Mouse (Mus musculus) testis, adult 2 months (tissue): ENCODE measurements around the gene Gpnmb. TPM values are rescaled to one million over a fixed set of nuclear protein-coding genes. Genes with fewer than 3 reads are reported as not detected.

ENCODE experiments used
- H3K27ac ChIP-seq: fragments of 200-500 bp; 2 replicates; pipeline ENCODE4 v1.5.1; 2012; ENCODE audit warnings: low read depth, low read length; ENCODE audit not compliant: control insufficient read depth, insufficient read depth
- H3K27me3 ChIP-seq: fragments of 200-500 bp; 2 replicates; pipeline ENCODE4 v1.6.1; 2012; ENCODE audit warnings: mild to moderate bottlenecking, low read length, moderate library complexity; ENCODE audit not compliant: control insufficient read depth, insufficient read depth
- H3K36me3 ChIP-seq: fragments of 200-500 bp; 2 replicates; pipeline ENCODE4 v1.6.1; 2012; ENCODE audit warnings: mild to moderate bottlenecking, low read length; ENCODE audit not compliant: control insufficient read depth, insufficient read depth
- H3K4me1 ChIP-seq: fragments of 200-500 bp; 2 replicates; pipeline ENCODE4 v1.6.1; 2012; ENCODE audit warnings: low read length; ENCODE audit not compliant: control insufficient read depth, insufficient read depth
- H3K4me3 ChIP-seq: fragments of 200-500 bp; 2 replicates; pipeline ENCODE4 v1.5.1; 2012; ENCODE audit warnings: low read depth, mild to moderate bottlenecking, low read length, moderate library complexity, mixed read lengths; ENCODE audit not compliant: control insufficient read depth
- CTCF ChIP-seq: fragments of 200-500 bp; IDR thresholded peaks from 2 replicates; pipeline ENCODE4 v1.5.1; 2012; ENCODE audit warnings: low read depth, mild to moderate bottlenecking, inconsistent platforms, low read length, moderate library complexity; ENCODE audit not compliant: control insufficient read depth, insufficient read depth, insufficient replicate concordance
- POLR2A ChIP-seq: fragments of 200-500 bp; IDR thresholded peaks from 2 replicates; pipeline ENCODE4 v1.6.1; 2012; ENCODE audit warnings: low read depth, mild to moderate bottlenecking, inconsistent platforms, low read length, moderate library complexity; ENCODE audit not compliant: control insufficient read depth
- polyA plus RNA-seq: library from polyadenylated mRNA; depleted of rRNA; stranded (reverse); fragments of >200 nt; gene quantifications from 2 replicates; pipeline ENCODE4 v1.2.3, GENCODE M21; 2012

Gene Gpnmb
- polyA plus RNA-seq, 1 experiment, result 0.31 TPM

DNA sequence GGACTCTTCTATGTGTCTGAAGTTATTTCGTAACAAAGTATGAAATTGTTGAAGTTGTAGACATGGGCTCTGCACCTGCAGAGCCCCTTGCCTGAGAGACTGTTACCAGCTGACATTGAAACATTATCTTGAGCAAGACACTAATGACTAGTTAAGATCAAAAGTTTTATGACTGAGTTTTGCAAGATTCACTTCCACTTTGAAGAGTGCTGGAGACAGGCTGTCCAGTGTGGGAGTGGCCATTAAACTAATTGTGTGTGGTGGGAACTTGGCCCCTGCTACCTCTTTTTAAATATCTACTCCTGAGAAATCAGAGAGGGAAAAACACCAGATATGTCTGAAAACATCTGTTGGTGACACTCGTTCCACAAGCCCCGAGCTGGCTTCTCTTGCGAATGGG, 5.1 kb upstream of the Gpnmb start:
- Histone ChIP-seq H3K27me3 (no peaks in the 10 kb centered on the region), H3K4me3 (no peak overlapping the region), H3K36me3 (no peaks in the 10 kb centered on the region), H3K4me1 (no peaks in the 10 kb centered on the region), H3K27ac (no peak overlapping the region)
- TF ChIP-seq CTCF (no peak), POLR2A (no peak)

DNA sequence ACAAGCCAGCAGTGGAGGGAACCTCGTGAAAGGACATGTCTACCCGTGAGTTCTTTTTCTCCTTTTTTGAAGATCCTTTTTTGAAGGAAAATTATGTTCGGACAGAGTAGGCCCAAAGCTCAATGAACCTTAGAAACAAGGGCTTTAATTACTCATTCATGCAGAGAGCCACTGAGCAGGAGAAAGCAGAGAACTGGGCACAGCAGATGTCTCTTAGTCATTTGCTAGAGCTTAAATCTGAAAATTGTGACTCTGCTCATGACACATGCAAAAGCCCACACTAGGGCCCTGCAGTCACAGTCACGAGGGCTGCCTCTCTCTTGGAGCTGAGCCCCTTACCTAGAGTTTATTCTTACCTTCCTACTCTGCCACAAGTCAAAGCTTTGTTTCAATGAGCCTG, 3.6 kb upstream of the Gpnmb start:
- Histone ChIP-seq H3K27me3 (no peaks in the 10 kb centered on the region; the same call in 1 of the 2 replicates), H3K27ac (no peak overlapping the region), H3K4me3 (no peak overlapping the region), H3K36me3 (no peaks in the 10 kb centered on the region), H3K4me1 (peaks cover 5% of the 10 kb centered on the region)
- TF ChIP-seq POLR2A, result no peak
- no peak for TF ChIP-seq CTCF

DNA sequence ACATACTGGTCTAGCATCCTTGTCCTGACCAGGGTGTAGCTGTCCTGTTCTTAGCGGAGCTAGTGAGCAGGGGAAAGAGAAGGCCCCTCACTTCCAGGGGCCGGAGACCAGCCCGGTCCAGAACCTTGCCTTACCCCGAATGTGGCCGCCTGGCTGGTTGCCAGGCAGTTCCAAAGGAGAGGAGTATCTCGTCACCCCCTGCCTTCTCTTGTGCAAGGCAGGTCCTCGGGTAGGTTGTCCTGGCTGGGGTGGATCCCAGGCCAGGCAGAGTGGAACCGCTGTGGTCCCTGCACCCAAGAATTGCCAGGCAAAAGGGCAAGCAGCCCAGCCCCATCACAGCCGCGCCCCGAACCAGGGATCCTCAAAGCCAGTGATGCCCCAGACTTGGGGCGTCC, 919 bp downstream of the Gpnmb start:
- Histone ChIP-seq H3K4me3 (no peak overlapping the region), H3K27me3 (no peaks in the 10 kb centered on the region; the same call in 1 of the 2 replicates), H3K27ac (no peak overlapping the region), H3K36me3 (no peaks in the 10 kb centered on the region), H3K4me1 (peaks cover 5% of the 10 kb centered on the region)
- TF ChIP-seq POLR2A (no peak), CTCF (no peak)

DNA sequence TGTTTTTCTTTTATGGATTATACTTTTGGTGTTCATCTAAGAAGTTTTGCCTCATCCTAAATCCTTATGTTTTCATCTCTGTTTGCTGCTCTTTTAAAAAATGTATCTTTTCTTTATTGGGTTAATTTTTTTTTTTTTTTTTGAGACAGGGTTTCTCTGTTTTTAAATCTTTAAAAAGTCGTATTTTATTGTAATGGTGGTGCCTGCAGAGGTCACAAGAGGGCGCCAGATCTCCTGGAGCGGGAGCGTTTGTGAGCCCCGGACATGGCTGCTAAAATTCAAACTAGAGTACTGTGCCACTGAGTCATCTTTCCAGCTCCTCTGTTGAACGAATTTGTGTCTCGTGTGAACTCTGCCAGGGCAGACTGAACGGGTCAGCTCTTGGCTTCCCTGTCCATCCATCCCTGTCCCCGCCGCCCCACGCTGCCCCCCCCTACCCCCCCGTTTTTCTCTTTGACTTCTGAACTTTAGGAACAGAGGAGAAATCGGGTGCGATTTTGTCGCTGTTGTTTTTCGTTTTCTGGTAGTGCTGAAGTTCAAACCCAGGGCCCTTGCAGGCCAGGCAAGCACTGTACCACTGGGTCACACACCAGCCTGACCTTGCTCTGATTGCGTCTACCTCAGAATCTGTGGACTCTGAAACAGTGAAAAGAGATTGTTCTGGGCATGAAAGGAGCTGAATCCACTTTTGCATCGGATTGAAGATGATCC, 3.3 kb downstream of the Gpnmb start:
- Histone ChIP-seq H3K27ac (no peak overlapping the region), H3K4me3 (no peak overlapping the region), H3K36me3 (no peaks in the 10 kb centered on the region), H3K4me1 (peaks cover 8% of the 10 kb centered on the region), H3K27me3 (no peaks in the 10 kb centered on the region; the same call in 1 of the 2 replicates)
- TF ChIP-seq CTCF (peak; percentile 41; the same call in 1 of the 2 replicates), POLR2A (no peak)

DNA sequence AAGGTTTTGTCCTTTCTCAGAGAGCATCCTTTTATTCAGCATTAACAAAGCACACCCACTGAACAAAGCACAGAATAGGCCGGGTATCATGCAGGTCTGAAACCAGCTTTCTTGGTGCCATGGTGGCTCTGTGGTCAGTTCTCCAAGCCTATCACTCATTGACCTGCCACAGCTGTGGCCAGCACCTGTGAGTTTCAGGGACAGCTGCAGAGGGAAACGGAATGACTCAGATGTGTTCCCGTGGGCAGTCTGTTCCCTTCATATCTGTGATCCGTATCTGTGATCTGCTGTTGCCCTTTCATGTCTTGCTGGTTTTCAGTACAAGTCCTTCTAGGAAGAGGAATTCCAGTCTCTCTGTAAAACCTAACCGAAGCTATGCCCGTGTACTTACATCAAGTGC, 10.2 kb downstream of the Gpnmb start:
- Histone ChIP-seq H3K27ac (no peak overlapping the region), H3K27me3 (no peaks in the 10 kb centered on the region), H3K4me1 (peaks cover 3% of the 10 kb centered on the region), H3K36me3 (no peaks in the 10 kb centered on the region), H3K4me3 (no peak overlapping the region)
- TF ChIP-seq CTCF (no peak), POLR2A (no peak)

DNA sequence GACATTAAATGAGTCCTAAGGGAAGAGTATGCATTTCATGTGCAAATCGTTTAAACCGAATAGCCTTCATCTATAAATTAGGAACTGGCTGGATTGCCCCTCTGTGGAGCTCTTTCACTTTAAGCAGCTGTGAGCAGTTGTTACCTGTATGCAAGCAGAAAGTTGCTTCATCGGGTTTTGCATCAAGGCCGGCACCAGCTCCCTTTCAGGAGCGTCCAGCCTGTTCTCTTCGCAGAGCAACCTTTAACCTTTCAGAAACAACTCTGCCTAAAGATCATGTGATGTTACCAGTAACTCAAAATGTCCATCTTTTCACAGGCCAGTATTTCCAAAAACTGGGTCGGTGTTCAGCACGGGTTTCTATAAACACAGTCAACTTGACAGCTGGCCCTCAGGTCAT, 10.6 kb downstream of the Gpnmb start:
- no peak overlapping the region for H3K4me3 ChIP-seq
- no peaks in the 10 kb centered on the region for H3K27me3 ChIP-seq
- no peak for TF ChIP-seq POLR2A
- no peak for TF ChIP-seq CTCF
- peak overlapping the region; percentile 32; the same call in 1 of the 2 replicates for H3K27ac ChIP-seq
- H3K36me3 ChIP-seq, result no peaks in the 10 kb centered on the region
- H3K4me1 ChIP-seq, result peaks cover 3% of the 10 kb centered on the region

DNA sequence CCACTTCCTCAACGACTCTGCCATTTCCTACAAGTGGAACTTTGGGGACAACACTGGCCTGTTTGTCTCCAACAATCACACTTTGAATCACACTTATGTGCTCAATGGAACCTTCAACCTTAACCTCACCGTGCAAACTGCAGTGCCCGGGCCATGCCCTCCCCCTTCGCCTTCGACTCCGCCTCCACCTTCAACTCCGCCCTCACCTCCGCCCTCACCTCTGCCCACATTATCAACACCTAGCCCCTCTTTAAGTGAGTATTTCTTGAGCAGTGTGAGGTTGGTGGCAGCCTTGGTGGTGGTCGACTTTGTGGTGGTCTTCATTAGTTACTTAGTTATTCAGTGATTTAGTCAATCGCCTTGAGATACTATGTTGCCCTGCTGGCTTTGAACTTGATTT, 11.5 kb downstream of the Gpnmb start:
- no peak for TF ChIP-seq CTCF
- TF ChIP-seq POLR2A, result no peak
- Histone ChIP-seq H3K27me3 (no peaks in the 10 kb centered on the region), H3K4me1 (0 out of 2 replicates have a peak, but pooled peaks cover under 1% of the 10 kb centered on the region), H3K27ac (no peak overlapping the region), H3K36me3 (no peaks in the 10 kb centered on the region), H3K4me3 (no peak overlapping the region)
